Mouse (Mus musculus): ENCODE data around the gene Ece2.

Ece2 gene

GRCm38 (mm10) chr16:20691617-20692016, 62.0 kb downstream of the Ece2 start:
- no peak for DNase-seq (ENCODE audit: low spot score)

GRCm38 (mm10) chr16:20692241-20692965, 62.8 kb downstream of the Ece2 start:
- no peak for DNase-seq (ENCODE audit: low spot score)

GRCm38 (mm10) chr16:20693111-20693701, 63.6 kb downstream of the Ece2 start, which contains the start of gene Fam131a:
TSS of gene Fam131a (plus strand) at chr16:20693241.
- DNase-seq (ENCODE audit: low spot score) = peak; percentile 92

- no peak for DNase-seq (ENCODE audit: low spot score)
Measured at GRCm38 (mm10) chr16:20694781-20695180, 65.2 kb downstream of the Ece2 start.

GRCm38 (mm10) chr16:20695622-20696323, 66.1 kb downstream of the Ece2 start:
- DNase-seq (ENCODE audit: low spot score) = peak; percentile 93

Data from left cerebral cortex, adult 11 months (tissue).